Mouse (Mus musculus): ENCODE data around the gene Setd1a. TPM values are rescaled to one million over a fixed set of nuclear protein-coding genes. Genes with fewer than 3 reads are reported as not detected.

The Setd1a gene
- total and polyA plus RNA-seq, 3 experiments = 9.1 to 104 (median 103) TPM

- peaks cover 17% of the 10 kb centered on the region for H3K4me1 ChIP-seq (ENCODE audit: insufficient read depth, low read depth, low read length)
These were observed 37.4 kb downstream of the Setd1a start for GRCm38 (mm10) chr7:127813821-127814220.

GRCm38 (mm10) chr7:127814241-127814921 lies 37.9 kb downstream of the Setd1a start:
- no peaks in the 10 kb centered on the region for H3K9me3 ChIP-seq (replicated peaks)
- no peaks in the 10 kb centered on the region for H3K36me3 ChIP-seq (replicated peaks)
- peaks cover 29% of the 10 kb centered on the region for H3K27me3 ChIP-seq (ENCODE audit: insufficient read depth, low read length)
- H3K4me1 ChIP-seq (ENCODE audit: insufficient read depth, low read depth, low read length) = peaks cover 12% of the 10 kb centered on the region
- no peak overlapping the region for H3K4me3 ChIP-seq (ENCODE audit: low read depth, low read length)
- ATAC-seq (ENCODE audit: extremely low read depth, insufficient number of reproducible peaks, low FRiP score, poor library complexity, severe bottlenecking) (no peak), DNase-seq (ENCODE audit: low spot score) (no peak)
- no peak for TF ChIP-seq GATA1 (IDR thresholded peaks at IDR 0.05; ENCODE audit: borderline replicate concordance, low read length)
- no peak for TF ChIP-seq POLR2AphosphoS5 (IDR thresholded peaks at IDR 0.05; ENCODE audit: insufficient replicate concordance, low read depth, low read length)
- no peak for TF ChIP-seq TAL1 (conservative IDR thresholded peaks at IDR 0.05; ENCODE audit: low read depth, low read length)
- no peak for TF ChIP-seq CTCF (IDR thresholded peaks at IDR 0.05; ENCODE audit: low read depth, low read length)
- no peak for TF ChIP-seq GATA2 (IDR thresholded peaks at IDR 0.05; ENCODE audit: borderline replicate concordance, low read depth, low read length)

More at GRCm38 (mm10) chr7:127813821-127814220, 37.4 kb downstream of the Setd1a start:
- H3K27me3 ChIP-seq (ENCODE audit: insufficient read depth, low read length) = peaks cover 29% of the 10 kb centered on the region
- ATAC-seq (ENCODE audit: extremely low read depth, insufficient number of reproducible peaks, low FRiP score, poor library complexity, severe bottlenecking) (no peak), DNase-seq (ENCODE audit: low spot score) (no peak)
- H3K36me3 ChIP-seq (replicated peaks) = no peaks in the 10 kb centered on the region
- H3K4me3 ChIP-seq (ENCODE audit: low read depth, low read length) = no peak overlapping the region
- H3K9me3 ChIP-seq (replicated peaks) = no peaks in the 10 kb centered on the region
- no peak for TF ChIP-seq POLR2AphosphoS5 (IDR thresholded peaks at IDR 0.05; ENCODE audit: insufficient replicate concordance, low read depth, low read length)
- TF ChIP-seq TAL1 (conservative IDR thresholded peaks at IDR 0.05; ENCODE audit: low read depth, low read length) = no peak
- no peak for TF ChIP-seq GATA2 (IDR thresholded peaks at IDR 0.05; ENCODE audit: borderline replicate concordance, low read depth, low read length)
- no peak for TF ChIP-seq CTCF (IDR thresholded peaks at IDR 0.05; ENCODE audit: low read depth, low read length)
- no peak for TF ChIP-seq GATA1 (IDR thresholded peaks at IDR 0.05; ENCODE audit: borderline replicate concordance, low read length)

- peaks cover 29% of the 10 kb centered on the region for H3K27me3 ChIP-seq (ENCODE audit: insufficient read depth, low read length)
- no peak for DNase-seq (ENCODE audit: low spot score)
- TF ChIP-seq CTCF (IDR thresholded peaks at IDR 0.05; ENCODE audit: low read depth, low read length) (no peak), GATA2 (IDR thresholded peaks at IDR 0.05; ENCODE audit: borderline replicate concordance, low read depth, low read length) (no peak), TAL1 (conservative IDR thresholded peaks at IDR 0.05; ENCODE audit: low read depth, low read length) (no peak)
- ATAC-seq (ENCODE audit: extremely low read depth, insufficient number of reproducible peaks, low FRiP score, poor library complexity, severe bottlenecking) = no peak
- no peaks in the 10 kb centered on the region for H3K36me3 ChIP-seq (replicated peaks)
- peaks cover 12% of the 10 kb centered on the region for H3K4me1 ChIP-seq (ENCODE audit: insufficient read depth, low read depth, low read length)
- H3K9me3 ChIP-seq (replicated peaks) = no peaks in the 10 kb centered on the region
- no peak overlapping the region for H3K4me3 ChIP-seq (ENCODE audit: low read depth, low read length)
These were observed 38.7 kb downstream of the Setd1a start for GRCm38 (mm10) chr7:127815116-127815665.

- Histone ChIP-seq H3K27me3 (ENCODE audit: insufficient read depth, low read length) (peaks cover 29% of the 10 kb centered on the region), H3K9me3 (replicated peaks) (no peaks in the 10 kb centered on the region), H3K4me1 (ENCODE audit: insufficient read depth, low read depth, low read length) (peaks cover 12% of the 10 kb centered on the region), H3K4me3 (ENCODE audit: low read depth, low read length) (no peak overlapping the region), H3K36me3 (replicated peaks) (no peaks in the 10 kb centered on the region)
- no peak for DNase-seq (ENCODE audit: low spot score)
- no peak; the same call in 1 of the 2 replicates for ATAC-seq (ENCODE audit: extremely low read depth, insufficient number of reproducible peaks, low FRiP score, poor library complexity, severe bottlenecking)
- TF ChIP-seq POLR2AphosphoS5 (IDR thresholded peaks at IDR 0.05; ENCODE audit: insufficient replicate concordance, low read depth, low read length) = no peak
- TF ChIP-seq GATA2 (IDR thresholded peaks at IDR 0.05; ENCODE audit: borderline replicate concordance, low read depth, low read length) = no peak
- no peak for TF ChIP-seq CTCF (IDR thresholded peaks at IDR 0.05; ENCODE audit: low read depth, low read length)
- TF ChIP-seq GATA1 (IDR thresholded peaks at IDR 0.05; ENCODE audit: borderline replicate concordance, low read length) = no peak
- no peak for TF ChIP-seq TAL1 (conservative IDR thresholded peaks at IDR 0.05; ENCODE audit: low read depth, low read length)
These were observed 39.7 kb downstream of the Setd1a start for GRCm38 (mm10) chr7:127815954-127816821.

- no peak overlapping the region for H3K4me3 ChIP-seq (ENCODE audit: low read depth, low read length)
- peaks cover 12% of the 10 kb centered on the region for H3K4me1 ChIP-seq (ENCODE audit: insufficient read depth, low read depth, low read length)
- DNase-seq (ENCODE audit: low spot score) (no peak), ATAC-seq (ENCODE audit: extremely low read depth, insufficient number of reproducible peaks, low FRiP score, poor library complexity, severe bottlenecking) (no peak)
- no peaks in the 10 kb centered on the region for H3K36me3 ChIP-seq (replicated peaks)
- peaks cover 29% of the 10 kb centered on the region for H3K27me3 ChIP-seq (ENCODE audit: insufficient read depth, low read length)
- H3K9me3 ChIP-seq (replicated peaks) = no peaks in the 10 kb centered on the region
- no peak for TF ChIP-seq GATA1 (IDR thresholded peaks at IDR 0.05; ENCODE audit: borderline replicate concordance, low read length)
- no peak for TF ChIP-seq POLR2AphosphoS5 (IDR thresholded peaks at IDR 0.05; ENCODE audit: insufficient replicate concordance, low read depth, low read length)
- no peak for TF ChIP-seq TAL1 (conservative IDR thresholded peaks at IDR 0.05; ENCODE audit: low read depth, low read length)
- TF ChIP-seq GATA2 (IDR thresholded peaks at IDR 0.05; ENCODE audit: borderline replicate concordance, low read depth, low read length) = no peak
- TF ChIP-seq CTCF (IDR thresholded peaks at IDR 0.05; ENCODE audit: low read depth, low read length) = no peak
These were observed 40.6 kb downstream of the Setd1a start for GRCm38 (mm10) chr7:127817053-127817452.

- TF ChIP-seq CTCF (IDR thresholded peaks at IDR 0.05; ENCODE audit: low read depth, low read length) = no peak
- no peak for TF ChIP-seq GATA1 (IDR thresholded peaks at IDR 0.05; ENCODE audit: borderline replicate concordance, low read length)
- Histone ChIP-seq H3K9me3 (replicated peaks) (no peaks in the 10 kb centered on the region), H3K27me3 (ENCODE audit: insufficient read depth, low read length) (peaks cover 29% of the 10 kb centered on the region), H3K36me3 (replicated peaks) (no peaks in the 10 kb centered on the region), H3K4me3 (ENCODE audit: low read depth, low read length) (no peak overlapping the region), H3K4me1 (ENCODE audit: insufficient read depth, low read depth, low read length) (peaks cover 12% of the 10 kb centered on the region)
- no peak for ATAC-seq (ENCODE audit: extremely low read depth, insufficient number of reproducible peaks, low FRiP score, poor library complexity, severe bottlenecking)
- DNase-seq (ENCODE audit: low spot score) = no peak
These were observed 41.3 kb downstream of the Setd1a start for GRCm38 (mm10) chr7:127817776-127818175.

Measured in G1E (cell line).